Mouse (Mus musculus) urinary bladder, postnatal 10 days (tissue): ENCODE measurements around the gene Kpna6.

Experiments
- DNase-seq: peaks from one replicate; pipeline ENCODE4 v3.0.0; 2022; ENCODE audit warnings: low spot score

Gene Kpna6

GRCm38 (mm10) chr4:129618031-129618430 lies 54.5 kb downstream of the Kpna6 start:
- no peak for DNase-seq

DNA sequence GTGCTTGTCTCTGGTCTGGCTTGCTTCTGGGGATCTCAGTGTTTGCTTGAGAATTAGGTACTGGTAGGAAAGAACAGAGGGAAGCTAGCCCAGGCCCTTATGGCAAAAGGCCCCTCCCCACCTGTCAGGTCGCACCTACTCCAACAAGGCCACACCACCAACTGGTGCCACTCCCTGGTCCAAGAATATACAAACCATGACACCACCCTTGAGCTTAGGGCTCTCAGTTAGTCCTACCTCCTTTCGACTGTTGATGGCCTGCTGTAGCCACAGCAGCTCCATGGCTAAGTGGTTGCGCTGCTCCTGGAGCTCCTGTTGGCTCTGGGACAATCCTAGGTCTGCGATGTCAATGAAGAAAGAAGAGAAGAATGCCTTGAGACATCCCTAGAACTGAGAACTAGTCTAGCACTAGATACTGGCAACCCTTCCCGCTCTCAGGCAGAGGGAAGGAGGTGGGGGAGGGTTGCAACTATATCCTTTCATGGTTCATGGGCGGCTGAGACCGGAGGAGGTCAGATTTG lies 55.4 kb downstream of the Kpna6 start:
- no peak for DNase-seq

- DNase-seq: no peak
Observed at GRCm38 (mm10) chr4:129616631-129617030, 55.9 kb downstream of the Kpna6 start.

DNA sequence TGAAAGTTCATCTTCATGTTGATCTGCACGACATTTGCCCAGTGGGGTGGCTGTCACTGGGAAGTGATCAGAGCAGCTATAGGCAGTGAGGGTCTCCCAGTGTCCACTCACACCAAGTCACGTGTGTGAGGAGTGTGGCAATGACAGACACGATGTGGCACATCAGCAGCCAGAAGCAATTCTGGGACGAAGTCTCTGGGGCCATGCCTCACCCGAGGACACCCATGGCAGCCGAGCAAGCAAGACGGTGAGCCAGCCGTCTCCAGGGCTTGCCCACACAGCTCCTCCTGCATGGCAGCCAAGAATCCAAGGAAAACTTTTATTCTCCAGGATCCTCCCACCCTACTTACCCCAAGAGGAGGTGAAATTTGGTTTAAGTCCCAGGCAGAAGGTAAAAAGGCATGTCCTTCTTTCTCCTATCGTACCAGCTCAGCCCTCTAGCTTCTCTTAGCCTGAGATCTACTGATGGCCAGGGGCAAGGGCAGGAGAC lies 56.7 kb downstream of the Kpna6 start:
- no peak for DNase-seq

DNA sequence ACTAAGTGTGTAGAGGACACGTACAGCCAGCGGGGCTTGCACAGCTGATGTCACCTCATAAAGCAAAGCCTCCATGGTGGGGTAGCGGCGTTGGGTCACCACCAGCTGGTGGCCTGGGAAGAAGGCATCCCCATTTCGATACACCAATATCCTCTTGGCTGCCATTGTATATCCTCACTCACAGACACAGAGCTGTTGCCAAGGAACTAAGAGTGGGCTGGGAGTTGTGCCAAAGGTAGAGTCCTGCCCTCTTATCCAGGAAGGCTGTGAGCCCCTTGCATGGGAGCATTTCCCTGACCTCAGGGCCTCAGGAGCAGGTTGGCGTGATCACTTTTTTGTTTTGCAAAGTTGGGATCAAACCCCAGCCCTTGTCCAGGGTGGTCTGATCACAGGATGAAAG lies 58.5 kb downstream of the Kpna6 start, which contains the start of gene Dcdc2b:
TSS of gene Dcdc2b (minus strand) at position 165 of the 400 bp plus-strand sequence.
- DNase-seq: no peak

GRCm38 (mm10) chr4:129610472-129610871 lies 62.1 kb downstream of the Kpna6 start:
- DNase-seq: no peak

DNA sequence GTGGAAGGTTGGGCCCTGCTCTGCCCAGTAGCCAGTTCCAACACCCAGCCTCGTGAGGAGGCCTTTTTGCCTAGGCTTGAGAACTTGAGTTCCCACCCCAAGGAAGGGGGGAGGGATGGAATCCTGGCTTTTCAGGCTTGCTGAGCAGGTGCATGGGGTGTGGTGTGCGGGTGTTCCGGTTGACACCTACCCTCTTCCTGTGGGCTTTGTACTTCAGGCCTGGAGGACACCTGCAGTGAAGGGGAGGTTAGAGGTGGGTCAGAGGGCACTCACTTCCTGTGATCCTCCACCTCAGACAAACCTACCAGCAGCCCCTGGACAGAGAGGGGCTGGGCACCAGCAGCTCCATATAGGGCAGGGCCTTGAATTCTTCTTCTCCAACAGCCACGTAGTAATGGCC lies 62.5 kb downstream of the Kpna6 start:
- DNase-seq: no peak

DNA sequence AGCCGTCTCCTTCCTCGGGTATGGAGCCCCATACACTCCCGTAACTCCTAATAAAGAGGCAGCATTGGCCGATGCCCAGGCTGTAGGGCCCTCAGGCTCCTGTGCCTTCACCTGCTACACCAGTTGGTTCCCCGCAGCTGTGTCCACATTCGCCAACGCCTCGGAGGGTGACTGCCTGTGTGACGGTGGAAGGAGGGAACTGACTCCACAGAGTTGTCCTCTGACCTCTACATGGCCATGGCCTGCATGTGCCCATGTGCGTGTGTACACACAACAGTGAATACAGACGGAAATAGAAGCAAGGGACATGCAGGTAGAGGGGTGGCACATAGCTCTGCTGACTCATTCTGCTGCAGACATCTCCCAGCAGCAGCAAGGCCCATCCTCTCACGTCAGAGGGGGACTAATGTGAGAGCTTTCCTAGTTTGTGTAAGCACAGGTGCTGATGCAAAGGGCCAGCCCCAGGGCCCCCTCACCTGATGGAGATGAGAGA lies 63.4 kb downstream of the Kpna6 start:
- DNase-seq: no peak

GRCm38 (mm10) chr4:129608426-129609025 lies 64.0 kb downstream of the Kpna6 start:
- no peak for DNase-seq

DNA sequence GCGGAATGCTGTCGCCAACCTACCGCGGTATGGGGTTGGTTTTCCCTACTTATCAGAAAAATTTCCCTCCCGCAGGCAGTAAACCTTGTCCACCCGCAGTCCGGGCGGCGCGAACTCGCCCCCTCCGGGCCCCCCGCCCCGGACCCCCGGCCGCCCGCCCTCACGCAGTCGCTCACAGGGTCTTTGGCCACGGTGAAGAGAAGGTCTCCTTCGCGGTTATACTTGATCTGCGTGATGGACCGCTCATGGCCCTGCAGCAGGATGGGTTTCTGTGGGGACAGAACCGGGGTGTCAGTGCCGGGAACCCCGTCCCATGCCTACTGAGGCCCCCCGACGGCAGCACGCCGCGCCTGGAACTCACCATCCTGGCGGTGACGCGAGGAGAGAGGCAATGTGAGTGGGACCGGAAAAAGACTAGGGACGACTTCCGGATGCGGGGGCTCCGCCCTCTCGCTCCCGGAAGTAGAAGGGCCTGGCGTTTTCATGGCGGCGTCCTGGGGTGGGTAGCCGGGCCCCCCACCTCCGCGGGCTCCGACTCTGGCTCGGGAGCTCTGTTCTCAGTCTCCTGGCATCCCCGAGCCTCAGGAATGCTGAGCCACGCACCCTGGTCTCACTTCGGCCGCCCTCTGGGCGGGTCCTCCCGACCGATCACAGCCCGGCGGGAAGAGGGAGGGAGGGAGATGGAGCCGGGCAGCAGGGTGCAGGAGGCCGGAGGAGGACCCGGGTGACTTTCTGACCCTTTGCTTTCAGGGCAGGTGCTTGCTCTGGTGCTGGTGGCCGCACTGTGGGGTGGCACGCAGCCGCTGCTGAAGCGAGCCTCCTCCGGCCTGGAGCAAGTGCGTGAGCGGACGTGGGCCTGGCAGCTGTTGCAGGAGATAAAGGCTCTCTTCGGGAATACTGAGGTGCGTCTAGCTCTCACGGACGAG lies 72.1 kb downstream of the Kpna6 start, which contains the start of the genes Eif3i and Tmem234:
TSS of gene Eif3i (minus strand) at position 416 of the 926 bp plus-strand sequence.
TSS of gene Tmem234 (plus strand) at position 436 of the 926 bp plus-strand sequence.
- DNase-seq: peak; percentile 41
